Mouse (Mus musculus) Patski (cell line): ENCODE measurements at regions not wholly inside any gene's neighbourhood (a gene's known extent, or its start where the extent isn't known, plus 50 kb on each side); places are given as distances from the start of the nearest gene placed in this dataset.

ENCODE experiments used
- ATAC-seq: fragments of 100-300 bp; one replicate; pipeline ENCODE4 v1.8.0; 2021
- CTCF ChIA-PET: fragments of 350-600 bp; sonication (Branson Sonifier 250); formaldehyde crosslinking; loops from one replicate; lab custom pipeline; 2022; ENCODE audit warnings: inconsistent platforms; lab: Charles Lee
- POLR2A ChIA-PET: fragments of 350-600 bp; sonication (Branson Sonifier 250); formaldehyde crosslinking; loops from one replicate; lab custom pipeline; 2022; ENCODE audit warnings: antibody characterized with exemption, inconsistent platforms; lab: Charles Lee
- DNase-seq: peaks from one replicate; pipeline ENCODE4 v3.0.0-alpha.2; 2011; ENCODE audit warnings: low read depth, low spot score
- H3K27me3 ChIP-seq: fragments of 371-371 bp; one replicate; pipeline ENCODE4 v1.5.1; 2021
- CTCF ChIP-seq: fragments of 100-300 bp; IDR thresholded peaks from one replicate; pipeline ENCODE4 v1.5.1; 2021
- in situ Hi-C: fragments of 300-500 bp; cut with MboI; formaldehyde crosslinking; loops from 3 replicates; pipeline ENCODE4 v1.11.1; 2018; ENCODE audit warnings: low pct_unique_long_range_greater_than_20kb, mixed read lengths

GRCm38 (mm10) chr12:90664436-90664835, 73.8 kb downstream of the Dio2 start:
- no peaks in the 10 kb centered on the region for H3K27me3 ChIP-seq
- DNase-seq (no peak), ATAC-seq (no peak)
- POLR2A ChIA-PET: no interaction called here
- in situ Hi-C loops: no loop called here
- CTCF ChIA-PET: no interaction called here
- TF ChIP-seq CTCF: no peak

- H3K27me3 ChIP-seq: no peaks in the 10 kb centered on the region
- ChIA-PET POLR2A (no interaction called here), CTCF (no interaction called here)
- ATAC-seq (no peak), DNase-seq (no peak)
- no peak for TF ChIP-seq CTCF
- in situ Hi-C loops: no loop called here
Measured at GRCm38 (mm10) chr12:90645452-90645851, 92.8 kb downstream of the Dio2 start.

GRCm38 (mm10) chr12:90643891-90644290, 94.3 kb downstream of the Dio2 start:
- ATAC-seq: no peak
- in situ Hi-C loops: no loop called here

GRCm38 (mm10) chr12:90624856-90625255, 113.4 kb downstream of the Dio2 start:
- DNase-seq: no peak
- no peaks in the 10 kb centered on the region for H3K27me3 ChIP-seq
- no peak for TF ChIP-seq CTCF
- in situ Hi-C loops: no loop called here
- ATAC-seq: no peak
- ChIA-PET CTCF (no interaction called here), POLR2A (no interaction called here)

More at GRCm38 (mm10) chr12:90643891-90644290, 94.3 kb downstream of the Dio2 start:
- TF ChIP-seq CTCF: no peak
- H3K27me3 ChIP-seq: no peaks in the 10 kb centered on the region
- POLR2A ChIA-PET: no interaction called here
- no peak for DNase-seq
- CTCF ChIA-PET: no interaction called here

- in situ Hi-C loops: no loop called here
- ATAC-seq (no peak), DNase-seq (no peak)
- ChIA-PET POLR2A (no interaction called here), CTCF (no interaction called here)
- no peak for TF ChIP-seq CTCF
- H3K27me3 ChIP-seq: no peaks in the 10 kb centered on the region
Measured at GRCm38 (mm10) chr12:90623426-90623825, 114.8 kb downstream of the Dio2 start.

GRCm38 (mm10) chr12:90608810-90609209, 129.4 kb downstream of the Dio2 start:
- DNase-seq (no peak), ATAC-seq (no peak)
- no peaks in the 10 kb centered on the region for H3K27me3 ChIP-seq
- ChIA-PET CTCF (no interaction called here), POLR2A (no interaction called here)
- no peak for TF ChIP-seq CTCF
- in situ Hi-C loops: no loop called here

GRCm38 (mm10) chr12:90607894-90608293, 130.3 kb downstream of the Dio2 start:
- ChIA-PET POLR2A (no interaction called here), CTCF (no interaction called here)
- ATAC-seq (no peak), DNase-seq (no peak)
- no peak for TF ChIP-seq CTCF
- no peaks in the 10 kb centered on the region for H3K27me3 ChIP-seq
- in situ Hi-C loops: no loop called here

GRCm38 (mm10) chr12:90580006-90580405, 158.2 kb downstream of the Dio2 start:
- ChIA-PET CTCF (no interaction called here), POLR2A (no interaction called here)
- in situ Hi-C loops: no loop called here
- ATAC-seq (no peak), DNase-seq (no peak)
- no peak for TF ChIP-seq CTCF
- H3K27me3 ChIP-seq: no peaks in the 10 kb centered on the region

GRCm38 (mm10) chr12:90576103-90576502, 162.1 kb downstream of the Dio2 start:
- H3K27me3 ChIP-seq: no peaks in the 10 kb centered on the region
- ChIA-PET CTCF (no interaction called here), POLR2A (no interaction called here)
- TF ChIP-seq CTCF: no peak
- in situ Hi-C loops: no loop called here
- ATAC-seq (no peak), DNase-seq (no peak)

GRCm38 (mm10) chr12:90571907-90572306, 166.3 kb downstream of the Dio2 start:
- CTCF ChIA-PET: no interaction called here
- no peak for DNase-seq
- POLR2A ChIA-PET: no interaction called here
- TF ChIP-seq CTCF: no peak
- in situ Hi-C loops: loop anchor here (5.0 kb wide), 1 partner anchor 740 kb away; no protein-coding TSS in a partner anchor
- ATAC-seq: no peak
- no peaks in the 10 kb centered on the region for H3K27me3 ChIP-seq

- TF ChIP-seq CTCF: no peak
- no peaks in the 10 kb centered on the region for H3K27me3 ChIP-seq
- DNase-seq (no peak), ATAC-seq (no peak)
- in situ Hi-C loops: loop anchor here (5.0 kb wide), 1 partner anchor 741 kb away; no protein-coding TSS in a partner anchor
- CTCF ChIA-PET: no interaction called here
- POLR2A ChIA-PET: no interaction called here
Measured at GRCm38 (mm10) chr12:90571506-90571905, 166.7 kb downstream of the Dio2 start.

GRCm38 (mm10) chr12:90566349-90566748, 171.9 kb downstream of the Dio2 start:
- H3K27me3 ChIP-seq: no peaks in the 10 kb centered on the region
- ChIA-PET POLR2A (no interaction called here), CTCF (interaction anchor here (1.2 kb wide), 1 partner anchor 147 kb away, joined by 4 read pairs; no protein-coding TSS in a partner anchor)
- in situ Hi-C loops: no loop called here
- ATAC-seq: no peak
- DNase-seq: no peak
- peak; percentile 52 for TF ChIP-seq CTCF
